Mouse (Mus musculus) cerebellum, adult 18-20 months (tissue): ENCODE measurements around the gene Olfr1198.

Experiments
- DNase-seq, 2 experiments: peaks; one replicate each; pipeline ENCODE4 v3.0.0; 2021

Olfr1198 gene

DNA sequence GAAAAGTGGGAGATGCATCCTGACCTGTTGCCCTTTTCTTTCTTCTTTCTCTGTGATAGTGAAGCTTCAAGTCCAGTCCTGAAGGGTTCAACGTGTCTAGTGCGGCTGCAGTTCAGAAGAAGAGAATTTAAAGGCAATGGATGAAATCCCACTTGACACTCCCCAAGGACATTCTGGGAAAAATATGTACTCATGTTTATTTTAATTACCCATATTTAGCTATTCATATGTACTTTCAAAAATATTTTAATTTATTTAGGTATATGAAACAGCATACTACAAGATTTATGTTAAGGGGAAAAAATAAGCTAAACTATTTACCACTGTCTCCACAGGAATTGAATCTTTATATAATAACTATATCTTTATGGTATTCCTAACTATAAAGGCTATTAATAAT is at the start of gene Olfr1198:
Gene Olfr1198 (minus strand): TSS at position 101 of the 400 bp plus-strand sequence.
- DNase-seq, result no peak

DNA sequence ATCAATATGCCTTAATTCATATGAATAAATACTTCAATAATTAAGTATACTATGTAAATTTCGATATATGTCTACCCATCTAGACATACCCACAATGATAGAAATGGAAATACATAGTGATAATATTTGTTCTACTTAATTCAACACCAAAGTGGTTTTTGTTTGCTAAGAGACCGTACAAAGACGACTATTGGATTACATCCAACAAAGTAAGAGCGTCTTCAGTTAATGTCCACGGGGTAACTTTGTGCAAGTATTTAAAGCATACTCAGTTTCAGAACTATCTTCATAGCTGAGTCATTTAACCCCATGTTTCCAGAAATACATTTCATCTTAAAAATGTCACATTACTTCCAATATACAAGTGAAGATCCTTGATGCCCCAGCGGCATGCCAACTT is 41.6 kb upstream of the Olfr1198 start, which contains the start of gene Olfr1201:
Gene Olfr1201 (plus strand): TSS at position 301 of the 400 bp plus-strand sequence.
- no peak for DNase-seq

DNA sequence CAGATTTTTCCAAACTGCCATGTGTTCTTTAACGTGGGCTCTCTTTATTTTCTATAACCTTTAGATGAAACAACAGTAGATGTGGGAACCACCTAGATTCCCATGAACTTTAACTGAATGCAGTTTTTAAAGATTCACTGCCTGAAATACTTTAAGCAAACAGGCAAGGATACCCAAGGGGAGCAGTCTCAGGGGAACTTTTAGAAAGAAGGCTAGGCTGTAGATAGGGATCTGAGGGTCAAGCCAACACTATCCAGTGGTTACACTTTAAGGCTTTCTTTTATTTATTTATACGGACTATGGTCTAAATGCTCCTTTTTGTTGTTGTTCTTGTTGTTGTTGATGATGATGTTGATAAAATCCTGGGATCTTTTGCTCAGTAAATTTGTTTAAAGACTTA is 19.2 kb upstream of the Olfr1198 start, which contains the start of gene Olfr1200:
Gene Olfr1200 (minus strand): TSS at position 101 of the 400 bp plus-strand sequence.
- DNase-seq, result no peak

DNA sequence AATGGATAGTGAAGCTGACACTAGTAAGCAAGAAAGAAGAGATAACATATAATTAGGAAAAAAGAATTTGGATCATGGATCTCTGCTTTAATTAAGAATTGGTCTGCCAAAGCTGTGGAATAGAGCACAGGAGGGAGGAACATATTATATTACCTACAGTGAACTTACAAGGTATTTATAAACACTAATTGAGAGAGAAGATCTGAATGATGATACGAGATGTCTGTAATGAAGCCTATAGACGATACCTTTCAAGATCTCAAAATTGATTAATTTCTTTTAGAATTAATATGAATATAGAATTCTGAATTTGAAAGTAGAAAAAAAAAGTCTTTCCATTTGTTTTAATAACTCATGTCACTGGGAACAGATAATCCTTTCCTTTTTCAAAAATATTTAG is 9.2 kb upstream of the Olfr1198 start, which contains the start of gene Olfr1199:
Gene Olfr1199 (minus strand): TSS at position 101 of the 400 bp plus-strand sequence.
- DNase-seq, result no peak

DNA sequence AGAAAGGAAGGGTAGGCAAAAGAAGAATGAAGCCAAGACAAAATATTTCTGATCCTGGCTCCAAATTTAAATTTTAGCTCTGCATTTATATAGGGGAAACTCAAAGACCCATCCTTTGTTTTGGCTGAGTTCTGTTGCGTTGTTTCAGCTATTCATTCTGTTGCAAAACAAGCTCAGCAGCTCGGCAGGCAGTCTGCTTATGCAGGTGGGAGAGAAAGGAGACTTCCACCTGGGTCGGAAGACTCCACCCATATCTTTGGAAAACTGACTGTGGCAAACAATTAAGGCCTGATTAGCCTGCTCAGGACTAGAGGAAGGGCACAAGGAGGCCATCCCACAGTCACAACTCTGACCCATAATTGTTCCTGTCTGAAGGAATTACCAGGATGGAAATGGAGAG is 7.8 kb downstream of the Olfr1198 start:
- DNase-seq, result no peak

DNA sequence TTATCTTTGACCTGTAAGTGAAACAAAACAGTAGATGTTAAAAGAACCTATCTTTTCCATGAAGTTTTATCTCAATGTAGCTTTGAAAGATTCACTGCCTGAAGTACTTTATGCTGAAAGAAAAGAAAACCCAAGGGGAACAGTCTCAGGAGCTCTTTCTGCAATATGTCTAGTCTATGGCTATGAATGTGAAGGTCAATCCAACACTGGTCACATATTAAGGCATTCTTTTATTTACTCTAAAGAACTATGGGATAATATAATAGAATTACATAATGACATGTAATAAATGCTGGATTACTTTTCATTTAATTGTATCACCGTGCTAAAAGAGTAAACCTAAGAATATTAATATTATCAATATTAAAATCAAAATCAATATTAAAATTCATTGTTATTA is 18.9 kb downstream of the Olfr1198 start, which contains the start of gene Olfr1197:
Gene Olfr1197 (minus strand): TSS at position 101 of the 400 bp plus-strand sequence.
- DNase-seq, result no peak

DNA sequence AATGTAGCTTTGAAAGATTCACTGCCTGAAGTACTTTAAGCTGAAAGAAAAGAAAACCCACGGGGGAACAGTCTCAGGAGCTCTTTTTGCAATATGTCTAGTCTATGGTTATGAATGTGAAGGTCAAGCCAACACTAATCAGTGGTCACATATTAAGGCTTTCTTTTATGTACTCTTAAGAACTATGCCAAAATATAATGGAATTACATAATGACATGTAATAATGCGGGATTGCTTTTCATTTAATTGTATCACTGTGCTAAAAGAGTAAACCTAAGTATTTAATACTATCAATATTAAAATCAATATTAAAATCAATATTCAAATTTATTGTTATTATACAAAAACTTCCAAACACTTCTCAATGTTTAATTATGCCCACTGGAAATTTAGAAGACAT is 46.7 kb downstream of the Olfr1198 start, which contains the start of gene Olfr1196:
Gene Olfr1196 (minus strand): TSS at position 101 of the 400 bp plus-strand sequence.
- no peak for DNase-seq
